Mouse (Mus musculus): ENCODE results near the gene Csrnp1. TPM values are rescaled to one million over a fixed set of nuclear protein-coding genes. Genes with fewer than 3 reads are reported as not detected.

Csrnp1 gene
- polyA plus RNA-seq, 1 experiment from 2014 or later = 8.2 TPM

GRCm38 (mm10) chr9:119983585-119984535, 598 bp downstream of the Csrnp1 start:
- H3K4me1 ChIP-seq (replicated peaks) = peaks cover 50% of the 10 kb centered on the region
- peak; percentile 90 for ATAC-seq (ENCODE audit: insufficient number of reproducible peaks, low FRiP score)

DNA sequence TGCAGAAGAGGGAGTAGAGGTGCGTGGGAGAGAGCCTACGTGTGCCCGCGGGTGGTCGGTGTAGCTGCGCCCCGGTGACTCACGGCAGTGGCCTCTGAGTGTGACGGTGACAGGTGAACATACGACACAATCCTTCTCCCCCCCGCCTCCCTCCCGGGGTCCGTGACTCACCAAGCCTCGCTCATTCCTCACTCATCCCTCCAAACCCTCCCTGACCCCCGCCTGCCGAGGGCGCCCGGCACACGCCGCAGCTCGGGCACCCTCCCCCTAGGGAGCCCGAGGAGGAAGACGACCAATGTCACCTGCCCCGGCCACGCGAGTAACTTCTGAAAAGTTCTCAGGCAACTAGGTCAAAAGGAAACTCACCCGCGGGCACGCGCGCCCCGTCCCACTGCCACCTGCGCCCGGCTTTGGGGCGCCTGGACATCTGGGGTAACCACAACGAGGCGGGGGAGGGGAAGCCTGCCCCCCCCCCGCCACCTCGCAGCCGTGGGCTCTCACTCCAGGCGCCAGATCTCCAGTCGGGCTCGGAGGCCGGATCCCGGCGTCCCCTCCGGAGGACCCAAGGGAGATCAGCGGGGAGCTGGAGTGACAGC, 1.4 kb downstream of the Csrnp1 start:
- Histone ChIP-seq H3K27me3 (replicated peaks) (no peaks in the 10 kb centered on the region), H3K4me3 (peak overlapping the region; percentile 80), H3K36me3 (no peaks in the 10 kb centered on the region), H3K27ac (ENCODE audit: poor library complexity, severe bottlenecking) (peak overlapping the region; percentile 99), H3K4me1 (replicated peaks) (peaks cover 58% of the 10 kb centered on the region), H3K9ac (peak overlapping the region; percentile 90), H3K9me3 (replicated peaks) (no peaks in the 10 kb centered on the region), H3K4me2 (peak overlapping the region; percentile 94)
- WGBS = under 1% methylated on average over 48 of the region's 48 CpGs
- peak; percentile 4; the same call in 1 of the 2 replicates for ATAC-seq (ENCODE audit: insufficient number of reproducible peaks, low FRiP score)

More at GRCm38 (mm10) chr9:119983585-119984535, 598 bp downstream of the Csrnp1 start:
- Histone ChIP-seq H3K36me3 (no peaks in the 10 kb centered on the region), H3K9ac (peak overlapping the region; percentile 90), H3K4me2 (peak overlapping the region; percentile 94), H3K9me3 (replicated peaks) (no peaks in the 10 kb centered on the region), H3K27me3 (replicated peaks) (no peaks in the 10 kb centered on the region), H3K4me3 (peak overlapping the region; percentile 80), H3K27ac (ENCODE audit: poor library complexity, severe bottlenecking) (peak overlapping the region; percentile 99)
- under 1% methylated on average over 72 of the region's 79 CpGs for WGBS

- 1% methylated on average over 11 of the region's 11 CpGs for WGBS
- Histone ChIP-seq H3K27ac (ENCODE audit: poor library complexity, severe bottlenecking) (peak overlapping the region; percentile 99), H3K27me3 (replicated peaks) (no peaks in the 10 kb centered on the region), H3K4me1 (replicated peaks) (peaks cover 66% of the 10 kb centered on the region), H3K9me3 (replicated peaks) (no peaks in the 10 kb centered on the region), H3K36me3 (no peaks in the 10 kb centered on the region), H3K4me3 (peak overlapping the region; percentile 80), H3K4me2 (peak overlapping the region; percentile 94), H3K9ac (peak overlapping the region; percentile 90)
- peak; percentile 23; the same call in 1 of the 2 replicates for ATAC-seq (ENCODE audit: insufficient number of reproducible peaks, low FRiP score)
Observed at GRCm38 (mm10) chr9:119982241-119982811, 2.1 kb downstream of the Csrnp1 start.

GRCm38 (mm10) chr9:119981183-119982179, 3.0 kb downstream of the Csrnp1 start:
- Histone ChIP-seq H3K27me3 (replicated peaks) (no peaks in the 10 kb centered on the region), H3K9me3 (replicated peaks) (no peaks in the 10 kb centered on the region), H3K36me3 (no peaks in the 10 kb centered on the region), H3K4me1 (replicated peaks) (peaks cover 74% of the 10 kb centered on the region), H3K9ac (peak overlapping the region; percentile 90), H3K4me3 (peak overlapping the region; percentile 80), H3K27ac (ENCODE audit: poor library complexity, severe bottlenecking) (peak overlapping the region; percentile 99), H3K4me2 (peak overlapping the region; percentile 94)
- WGBS = under 1% methylated on average over 16 of the region's 16 CpGs
- ATAC-seq (ENCODE audit: insufficient number of reproducible peaks, low FRiP score) = peak; percentile 40

DNA sequence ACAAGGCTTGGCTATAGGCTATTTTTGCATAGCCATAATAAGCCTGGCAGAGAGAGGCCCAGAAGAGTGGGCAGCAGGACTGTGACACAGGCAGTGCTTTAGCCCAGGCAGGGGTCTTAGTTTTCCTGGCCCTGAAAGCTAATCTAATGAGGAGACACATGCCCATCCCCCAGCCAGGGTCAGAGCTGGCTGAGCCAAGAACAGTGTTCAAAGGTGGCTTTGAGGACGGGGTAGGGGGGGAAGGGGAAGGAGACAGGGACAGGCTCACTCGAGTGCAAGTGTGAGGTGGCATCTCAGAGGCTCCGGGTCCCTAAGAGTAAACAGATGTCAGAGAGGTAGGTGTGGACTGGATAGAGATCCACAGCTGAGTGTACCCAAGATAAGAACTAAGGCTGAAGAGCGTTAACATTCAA, 3.7 kb downstream of the Csrnp1 start:
- Histone ChIP-seq H3K9me3 (replicated peaks) (no peaks in the 10 kb centered on the region), H3K36me3 (no peaks in the 10 kb centered on the region), H3K4me1 (replicated peaks) (peaks cover 76% of the 10 kb centered on the region), H3K9ac (peak overlapping the region; percentile 90), H3K4me3 (peak overlapping the region; percentile 80), H3K27me3 (replicated peaks) (no peaks in the 10 kb centered on the region), H3K4me2 (peak overlapping the region; percentile 94), H3K27ac (ENCODE audit: poor library complexity, severe bottlenecking) (peak overlapping the region; percentile 99)
- ATAC-seq (ENCODE audit: insufficient number of reproducible peaks, low FRiP score) = no peak
- WGBS = 2% methylated on average over 4 of the region's 4 CpGs

DNA sequence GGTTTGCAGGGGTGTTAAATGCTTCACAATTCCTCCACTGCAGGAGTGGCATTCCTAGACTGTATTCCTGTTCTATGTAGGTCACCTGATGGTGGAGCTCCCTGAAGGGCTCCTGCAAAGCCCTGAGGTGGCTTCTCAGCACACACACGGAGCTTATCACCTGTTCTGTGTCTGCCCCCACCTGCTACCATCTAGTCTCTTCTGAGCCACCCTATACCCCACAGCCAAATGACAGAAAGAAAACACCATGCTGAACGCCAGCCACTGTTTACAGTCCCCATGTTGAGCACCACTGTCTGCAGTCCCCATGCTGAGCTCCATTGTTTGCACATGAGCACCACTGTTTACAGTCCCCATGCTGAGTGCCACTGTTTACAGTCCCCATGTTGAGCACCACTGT, 4.7 kb downstream of the Csrnp1 start:
- H3K27me3 ChIP-seq (replicated peaks) = no peaks in the 10 kb centered on the region
- WGBS = 54% methylated on average over 2 of the region's 2 CpGs
- H3K9ac ChIP-seq = 0 out of 2 replicates have a peak overlapping the region, but pooled peaks have one; percentile 41
- H3K27ac ChIP-seq (ENCODE audit: poor library complexity, severe bottlenecking) = peak overlapping the region; percentile 35; the same call in 1 of the 2 replicates
- H3K4me1 ChIP-seq (replicated peaks) = peaks cover 74% of the 10 kb centered on the region
- H3K4me3 ChIP-seq = no peak overlapping the region
- ATAC-seq (ENCODE audit: insufficient number of reproducible peaks, low FRiP score) = no peak
- H3K4me2 ChIP-seq = 0 out of 2 replicates have a peak overlapping the region, but pooled peaks have one; percentile 6
- no peaks in the 10 kb centered on the region for H3K9me3 ChIP-seq (replicated peaks)
- peaks cover 6% of the 10 kb centered on the region; the same call in 1 of the 2 replicates for H3K36me3 ChIP-seq

GRCm38 (mm10) chr9:119978811-119979441, 5.5 kb downstream of the Csrnp1 start:
- Histone ChIP-seq H3K4me1 (replicated peaks) (peaks cover 66% of the 10 kb centered on the region), H3K4me3 (no peak overlapping the region), H3K27ac (ENCODE audit: poor library complexity, severe bottlenecking) (peak overlapping the region; percentile 17), H3K4me2 (no peak overlapping the region), H3K27me3 (replicated peaks) (no peaks in the 10 kb centered on the region), H3K9me3 (replicated peaks) (no peaks in the 10 kb centered on the region), H3K36me3 (peaks cover 15% of the 10 kb centered on the region), H3K9ac (peak overlapping the region; percentile 43; the same call in 1 of the 2 replicates)
- 79% methylated on average over 6 of the region's 6 CpGs for WGBS
- ATAC-seq (ENCODE audit: insufficient number of reproducible peaks, low FRiP score) = no peak

GRCm38 (mm10) chr9:119978151-119978810, 6.2 kb downstream of the Csrnp1 start:
- Histone ChIP-seq H3K9ac (peak overlapping the region; percentile 43; the same call in 1 of the 2 replicates), H3K4me1 (replicated peaks) (peaks cover 65% of the 10 kb centered on the region), H3K27ac (ENCODE audit: poor library complexity, severe bottlenecking) (peak overlapping the region; percentile 79), H3K9me3 (replicated peaks) (no peaks in the 10 kb centered on the region), H3K4me3 (no peak overlapping the region), H3K4me2 (peak overlapping the region; percentile 41), H3K27me3 (replicated peaks) (no peaks in the 10 kb centered on the region), H3K36me3 (peaks cover 21% of the 10 kb centered on the region)
- ATAC-seq (ENCODE audit: insufficient number of reproducible peaks, low FRiP score) = no peak
- 51% methylated on average over 9 of the region's 9 CpGs for WGBS

DNA sequence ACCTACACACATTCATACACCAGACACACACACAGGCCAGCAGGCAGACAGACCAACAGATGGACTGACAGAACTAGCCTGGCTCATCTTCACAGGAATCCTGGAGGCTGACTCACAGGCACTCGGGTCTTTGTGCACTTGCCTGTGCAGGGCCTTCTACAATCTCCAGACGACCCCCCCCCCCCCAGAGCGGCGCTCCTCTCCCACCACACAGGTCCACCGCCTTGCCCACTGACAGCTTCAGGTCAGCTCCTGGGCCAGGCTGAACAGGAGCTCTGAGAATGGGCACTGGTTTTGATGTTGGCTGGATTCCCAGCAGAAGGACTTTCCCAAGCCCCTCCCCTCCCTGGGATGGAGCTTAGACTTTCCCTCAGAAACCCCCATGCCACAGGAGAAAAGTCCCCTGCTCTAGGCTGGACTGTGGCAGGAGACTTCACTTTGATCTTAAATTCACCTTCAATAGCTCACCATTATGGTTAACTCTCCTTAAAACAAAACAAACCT, 6.8 kb downstream of the Csrnp1 start:
- Histone ChIP-seq H3K9ac (0 out of 2 replicates have a peak overlapping the region, but pooled peaks have one; percentile 1), H3K4me2 (peak overlapping the region; percentile 41), H3K36me3 (peaks cover 28% of the 10 kb centered on the region), H3K4me1 (replicated peaks) (peaks cover 63% of the 10 kb centered on the region), H3K4me3 (no peak overlapping the region), H3K9me3 (replicated peaks) (no peaks in the 10 kb centered on the region), H3K27me3 (replicated peaks) (no peaks in the 10 kb centered on the region), H3K27ac (ENCODE audit: poor library complexity, severe bottlenecking) (peak overlapping the region; percentile 79)
- WGBS = 17% methylated on average over 5 of the region's 5 CpGs
- no peak for ATAC-seq (ENCODE audit: insufficient number of reproducible peaks, low FRiP score)

Measured in heart, embryonic 12.5 days (tissue).